Mouse (Mus musculus) embryonic facial prominence, embryonic 13.5 days (tissue): Measurements from ENCODE around the gene Ccdc167. TPM values are rescaled to one million over a fixed set of nuclear protein-coding genes. Genes with fewer than 3 reads are reported as not detected.

ENCODE experiments used
- ATAC-seq: fragments of 200-750 bp; cut with Nextera tagmentation; 2 replicates; pipeline ENCODE4 v1.8.0; 2017; ENCODE audit warnings: low read depth; ENCODE audit not compliant: insufficient number of reproducible peaks, insufficient read depth, low FRiP score, low TSS enrichment
- H3K27ac ChIP-seq: fragments of 300-500 bp; sonication (generic); 2 replicates; pipeline ENCODE4 v1.5.1; 2015; ENCODE audit warnings: moderate library complexity, mild to moderate bottlenecking, inconsistent platforms
- H3K27me3 ChIP-seq: fragments of 300-500 bp; sonication (generic); 2 replicates; pipeline ENCODE4 v1.6.1; 2015; ENCODE audit warnings: mild to moderate bottlenecking, inconsistent platforms
- H3K36me3 ChIP-seq: fragments of 300-500 bp; sonication (generic); 2 replicates; pipeline ENCODE4 v1.6.1; 2015; ENCODE audit warnings: mild to moderate bottlenecking, inconsistent platforms
- H3K4me1 ChIP-seq: fragments of 300-500 bp; sonication (generic); 2 replicates; pipeline ENCODE4 v1.6.1; 2015; ENCODE audit warnings: inconsistent platforms
- H3K4me2 ChIP-seq: fragments of 300-500 bp; sonication (generic); 2 replicates; pipeline ENCODE4 v1.6.1; 2015; ENCODE audit warnings: moderate library complexity, mild to moderate bottlenecking, inconsistent platforms
- H3K4me3 ChIP-seq: fragments of 300-500 bp; sonication (generic); 2 replicates; pipeline ENCODE4 v1.5.1; 2015; ENCODE audit warnings: mild to moderate bottlenecking, inconsistent platforms
- H3K9ac ChIP-seq: fragments of 300-500 bp; sonication (generic); 2 replicates; pipeline ENCODE4 v1.6.1; 2015; ENCODE audit warnings: mild to moderate bottlenecking, inconsistent platforms
- H3K9me3 ChIP-seq: fragments of 300-500 bp; sonication (generic); 2 replicates; pipeline ENCODE4 v1.6.1; 2016; ENCODE audit warnings: inconsistent platforms
- WGBS: fragments of 180-500 bp; shearing (Covaris S2); methylation state at CpG from one replicate; pipeline ENCODE4 v1.1.7; 2015; ENCODE audit warnings: mixed read lengths; 5-methylcytosine and 5-hydroxymethylcytosine counted together
- polyA plus RNA-seq: library from polyadenylated mRNA; unstranded; fragments of >200 nt; fragmentation: Nextera tagmentation; extraction: Ambion mirVana; gene quantifications from 2 replicates; pipeline ENCODE4 v1.2.1, GENCODE M21; 2015

Gene Ccdc167
- polyA plus RNA-seq, 1 experiment from 2014 or later: 14.5 TPM

- Histone ChIP-seq H3K27me3 (no peaks in the 10 kb centered on the region), H3K36me3 (peaks cover 91% of the 10 kb centered on the region), H3K4me2 (no peak overlapping the region), H3K4me1 (no peaks in the 10 kb centered on the region), H3K27ac (no peak overlapping the region), H3K9ac (no peak overlapping the region), H3K9me3 (no peaks in the 10 kb centered on the region), H3K4me3 (no peak overlapping the region)
- ATAC-seq: no peak
- 88% methylated on average over 7 of the region's 7 CpGs for WGBS
These were observed 16.3 kb downstream of the Ccdc167 start for GRCm38 (mm10) chr17:29700573-29700972.

DNA sequence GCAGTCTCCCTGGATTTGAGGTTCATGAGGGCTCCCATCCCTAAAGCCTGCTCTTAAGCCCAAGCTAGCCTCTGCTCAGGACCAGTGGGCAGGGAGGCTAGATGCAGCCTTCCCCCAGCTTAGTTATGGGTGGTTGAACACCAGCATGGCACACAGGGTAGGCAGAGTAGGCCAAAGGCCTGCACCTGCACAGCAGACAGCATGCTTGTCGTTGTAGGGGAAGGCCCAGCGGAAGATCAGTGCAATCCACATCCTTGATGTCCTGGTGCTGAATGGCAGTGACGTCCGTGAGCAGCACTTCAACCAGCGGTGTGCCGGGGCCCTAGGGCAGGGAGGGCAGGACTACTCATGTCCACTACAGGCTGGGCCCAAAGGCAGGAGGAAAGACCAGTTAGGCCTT is 18.4 kb downstream of the Ccdc167 start:
- ATAC-seq: no peak
- no peak overlapping the region for H3K9ac ChIP-seq
- peaks cover 94% of the 10 kb centered on the region for H3K36me3 ChIP-seq
- no peak overlapping the region for H3K4me2 ChIP-seq
- no peak overlapping the region for H3K27ac ChIP-seq
- 87% methylated on average over 6 of the region's 6 CpGs for WGBS
- H3K27me3 ChIP-seq: no peaks in the 10 kb centered on the region
- H3K4me3 ChIP-seq: no peak overlapping the region
- H3K4me1 ChIP-seq: no peaks in the 10 kb centered on the region
- H3K9me3 ChIP-seq: no peaks in the 10 kb centered on the region

DNA sequence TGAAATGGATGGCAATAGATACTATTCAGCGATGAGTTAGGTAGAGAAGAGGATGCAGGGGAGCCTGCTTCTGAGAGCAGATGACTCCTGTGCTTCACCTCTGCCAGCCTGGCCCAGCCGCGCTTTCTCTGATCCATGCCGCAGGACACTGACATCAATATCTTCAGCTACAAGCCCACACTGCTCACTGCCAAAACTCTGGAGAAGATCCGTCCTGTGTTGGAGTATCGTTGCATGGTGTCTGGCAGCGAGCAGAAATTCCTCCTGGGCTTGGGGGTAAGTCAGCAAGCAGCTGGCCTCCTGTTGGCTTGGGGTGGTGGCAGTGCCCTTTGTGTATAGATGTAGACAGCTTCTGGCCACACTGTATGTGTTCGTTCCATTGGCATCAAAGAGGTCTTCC is 19.9 kb downstream of the Ccdc167 start:
- Histone ChIP-seq H3K4me3 (no peak overlapping the region), H3K27me3 (no peaks in the 10 kb centered on the region), H3K36me3 (peaks cover 86% of the 10 kb centered on the region), H3K4me2 (no peak overlapping the region), H3K4me1 (no peaks in the 10 kb centered on the region), H3K9me3 (no peaks in the 10 kb centered on the region), H3K9ac (no peak overlapping the region), H3K27ac (no peak overlapping the region)
- no peak for ATAC-seq
- WGBS: 95% methylated on average over 8 of the region's 8 CpGs

DNA sequence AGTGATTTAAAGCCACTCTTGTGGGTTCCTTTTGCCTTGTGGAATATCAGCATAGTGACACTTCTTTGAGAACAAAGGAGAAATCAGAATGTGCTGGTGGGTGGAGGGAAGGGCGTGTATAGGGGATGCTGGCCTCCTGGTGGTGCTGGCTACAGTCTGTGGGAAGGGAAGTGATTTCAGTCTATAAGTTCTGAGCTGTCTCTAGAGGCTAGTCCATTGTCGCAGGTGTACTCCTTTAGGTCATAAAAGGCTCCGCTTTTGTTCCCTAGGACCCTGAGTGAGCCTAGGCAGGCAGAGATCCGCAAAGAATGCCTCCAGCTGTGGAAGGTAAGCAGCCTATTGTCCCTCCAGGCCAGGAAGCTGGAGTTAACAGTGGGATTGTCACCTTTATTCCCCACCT is 22.3 kb downstream of the Ccdc167 start:
- no peaks in the 10 kb centered on the region for H3K9me3 ChIP-seq
- peaks cover 86% of the 10 kb centered on the region for H3K36me3 ChIP-seq
- H3K4me3 ChIP-seq: no peak overlapping the region
- no peak for ATAC-seq
- 80% methylated on average over 4 of the region's 4 CpGs for WGBS
- H3K4me2 ChIP-seq: no peak overlapping the region
- H3K27me3 ChIP-seq: no peaks in the 10 kb centered on the region
- H3K27ac ChIP-seq: no peak overlapping the region
- no peak overlapping the region for H3K9ac ChIP-seq
- H3K4me1 ChIP-seq: no peaks in the 10 kb centered on the region

- H3K9me3 ChIP-seq: no peaks in the 10 kb centered on the region
- no peak overlapping the region for H3K4me2 ChIP-seq
- H3K27ac ChIP-seq: no peak overlapping the region
- H3K4me3 ChIP-seq: no peak overlapping the region
- peaks cover 82% of the 10 kb centered on the region for H3K36me3 ChIP-seq
- no peaks in the 10 kb centered on the region for H3K4me1 ChIP-seq
- H3K27me3 ChIP-seq: no peaks in the 10 kb centered on the region
- no peak overlapping the region for H3K9ac ChIP-seq
- WGBS: 73% methylated on average over 2 of the region's 2 CpGs
- ATAC-seq: no peak
These were observed 23.3 kb downstream of the Ccdc167 start for GRCm38 (mm10) chr17:29693571-29693970.

DNA sequence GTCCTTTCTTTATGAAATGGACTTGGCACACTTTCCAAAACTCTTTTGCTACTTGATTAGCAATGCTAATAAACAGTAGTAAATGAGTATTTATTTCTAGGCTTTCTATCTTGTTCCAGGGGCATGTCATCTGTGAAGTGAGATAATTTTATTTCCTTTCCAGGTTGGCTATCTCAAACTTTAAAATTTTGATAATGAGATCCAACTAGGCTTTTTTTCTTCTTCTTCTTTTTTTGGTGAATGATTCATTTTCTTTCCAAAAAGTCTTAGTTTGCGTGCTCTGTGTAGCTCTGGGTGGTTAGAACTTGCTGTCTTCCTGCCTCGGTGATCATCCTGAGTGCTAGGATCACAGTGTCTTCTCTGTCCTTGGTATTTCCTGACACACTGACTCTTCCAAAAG is 24.0 kb downstream of the Ccdc167 start:
- Histone ChIP-seq H3K27ac (no peak overlapping the region), H3K4me3 (no peak overlapping the region), H3K9me3 (no peaks in the 10 kb centered on the region), H3K36me3 (peaks cover 81% of the 10 kb centered on the region), H3K27me3 (no peaks in the 10 kb centered on the region), H3K4me2 (no peak overlapping the region), H3K4me1 (no peaks in the 10 kb centered on the region), H3K9ac (no peak overlapping the region)
- ATAC-seq: no peak
- 100% methylated on average over 2 of the region's 2 CpGs for WGBS

GRCm38 (mm10) chr17:29690257-29690656 is 26.6 kb downstream of the Ccdc167 start:
- no peak overlapping the region for H3K9ac ChIP-seq
- H3K36me3 ChIP-seq: peaks cover 86% of the 10 kb centered on the region
- 82% methylated on average over 6 of the region's 6 CpGs for WGBS
- no peak overlapping the region for H3K27ac ChIP-seq
- H3K9me3 ChIP-seq: no peaks in the 10 kb centered on the region
- no peak for ATAC-seq
- no peak overlapping the region for H3K4me3 ChIP-seq
- H3K4me2 ChIP-seq: no peak overlapping the region
- H3K27me3 ChIP-seq: no peaks in the 10 kb centered on the region
- H3K4me1 ChIP-seq: no peaks in the 10 kb centered on the region

DNA sequence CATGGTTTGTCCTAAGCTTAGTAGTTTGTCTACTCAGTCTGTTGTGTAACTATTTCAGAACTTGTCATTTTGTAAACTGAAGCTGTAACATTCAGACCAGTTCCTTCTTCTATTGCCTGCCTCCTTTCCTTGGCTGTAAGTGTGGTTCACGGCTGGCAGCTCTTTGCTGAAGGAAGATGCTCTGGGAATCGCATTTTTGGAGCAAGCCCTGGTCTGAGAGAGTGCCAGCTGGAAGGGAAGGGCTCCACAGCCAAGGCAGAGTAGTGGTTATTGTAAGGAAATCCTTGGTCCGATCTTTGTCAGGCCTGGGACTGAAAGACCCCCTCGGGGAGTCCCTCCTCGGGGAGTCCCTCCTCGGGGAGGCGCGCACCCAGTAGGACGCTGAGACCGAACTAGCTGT is 28.2 kb downstream of the Ccdc167 start:
- peaks cover 86% of the 10 kb centered on the region for H3K36me3 ChIP-seq
- no peaks in the 10 kb centered on the region for H3K27me3 ChIP-seq
- WGBS: 94% methylated on average over 10 of the region's 10 CpGs
- H3K4me2 ChIP-seq: no peak overlapping the region
- no peaks in the 10 kb centered on the region for H3K4me1 ChIP-seq
- H3K27ac ChIP-seq: no peak overlapping the region
- ATAC-seq: no peak
- no peak overlapping the region for H3K9ac ChIP-seq
- no peak overlapping the region for H3K4me3 ChIP-seq
- no peaks in the 10 kb centered on the region for H3K9me3 ChIP-seq

GRCm38 (mm10) chr17:29687373-29687772 is 29.5 kb downstream of the Ccdc167 start:
- WGBS: 86% methylated on average over 6 of the region's 6 CpGs
- H3K9me3 ChIP-seq: no peaks in the 10 kb centered on the region

GRCm38 (mm10) chr17:29686771-29687170 is 30.1 kb downstream of the Ccdc167 start:
- Histone ChIP-seq H3K4me3 (no peak overlapping the region), H3K36me3 (peaks cover 95% of the 10 kb centered on the region), H3K4me1 (no peaks in the 10 kb centered on the region), H3K27ac (no peak overlapping the region), H3K9ac (no peak overlapping the region), H3K9me3 (no peaks in the 10 kb centered on the region), H3K4me2 (no peak overlapping the region), H3K27me3 (no peaks in the 10 kb centered on the region)
- 91% methylated on average over 5 of the region's 5 CpGs for WGBS
- ATAC-seq: no peak

More at GRCm38 (mm10) chr17:29687373-29687772, 29.5 kb downstream of the Ccdc167 start:
- Histone ChIP-seq H3K4me3 (no peak overlapping the region), H3K4me1 (no peaks in the 10 kb centered on the region), H3K27me3 (no peaks in the 10 kb centered on the region), H3K27ac (no peak overlapping the region), H3K9ac (0 out of 2 replicates have a peak overlapping the region, but pooled peaks have one; percentile 32), H3K4me2 (no peak overlapping the region), H3K36me3 (peaks cover 90% of the 10 kb centered on the region)
- ATAC-seq: no peak

GRCm38 (mm10) chr17:29684275-29684674 is 32.6 kb downstream of the Ccdc167 start:
- Histone ChIP-seq H3K4me3 (no peak overlapping the region), H3K4me1 (no peaks in the 10 kb centered on the region), H3K9me3 (no peaks in the 10 kb centered on the region), H3K9ac (no peak overlapping the region), H3K27ac (no peak overlapping the region), H3K36me3 (peaks cover 94% of the 10 kb centered on the region), H3K4me2 (no peak overlapping the region), H3K27me3 (no peaks in the 10 kb centered on the region)
- no peak for ATAC-seq
- 94% methylated on average over 4 of the region's 4 CpGs for WGBS

DNA sequence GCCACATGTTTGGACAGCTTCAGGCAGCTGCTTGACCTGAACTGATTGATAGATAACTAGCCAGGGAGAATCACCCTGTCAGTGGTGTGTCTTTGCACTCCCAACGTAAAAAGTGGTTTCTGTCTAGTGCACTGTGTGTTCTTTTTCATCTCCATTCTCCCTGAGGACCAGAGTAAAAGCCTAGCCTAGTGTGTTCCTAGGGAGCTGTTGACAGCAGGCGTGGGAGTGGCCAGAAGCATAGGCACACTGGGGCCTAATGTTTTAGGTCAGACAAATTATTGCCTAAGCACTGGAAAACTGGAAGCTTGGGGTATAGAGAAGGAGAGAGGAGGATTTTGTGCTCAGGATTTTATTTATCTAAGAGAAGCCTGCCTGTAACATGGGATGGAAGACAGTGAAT is 33.7 kb downstream of the Ccdc167 start:
- H3K27ac ChIP-seq: no peak overlapping the region
- no peaks in the 10 kb centered on the region for H3K27me3 ChIP-seq
- no peaks in the 10 kb centered on the region for H3K9me3 ChIP-seq
- WGBS: 77% methylated on average over 2 of the region's 2 CpGs
- no peaks in the 10 kb centered on the region for H3K4me1 ChIP-seq
- peaks cover 97% of the 10 kb centered on the region for H3K36me3 ChIP-seq
- no peak for ATAC-seq
- H3K4me2 ChIP-seq: no peak overlapping the region
- no peak overlapping the region for H3K9ac ChIP-seq
- no peak overlapping the region for H3K4me3 ChIP-seq

DNA sequence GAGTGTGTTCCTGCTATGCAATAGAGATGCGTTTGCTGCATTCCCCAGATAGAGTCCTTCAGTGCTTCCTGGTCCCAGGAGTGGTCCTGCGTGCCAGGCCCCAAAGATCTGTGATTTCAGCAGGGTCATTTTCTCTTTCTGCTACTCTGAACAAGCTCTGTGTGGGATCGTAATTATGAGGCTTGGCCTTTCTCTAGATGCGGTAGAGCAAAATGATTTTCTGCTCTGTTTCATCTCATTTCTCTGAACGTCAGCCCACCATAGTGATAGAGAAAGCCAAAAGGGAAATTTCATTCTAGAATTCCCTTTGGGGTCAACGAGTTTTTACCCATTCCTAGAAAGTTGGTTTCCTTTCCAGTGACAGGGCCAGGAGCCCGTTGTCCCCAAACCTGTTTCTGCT is 34.6 kb downstream of the Ccdc167 start:
- 89% methylated on average over 7 of the region's 7 CpGs for WGBS

More for the DNA sequence above, 34.6 kb downstream of the Ccdc167 start:
- H3K9ac ChIP-seq: no peak overlapping the region
- no peaks in the 10 kb centered on the region for H3K9me3 ChIP-seq
- no peaks in the 10 kb centered on the region for H3K4me1 ChIP-seq
- no peaks in the 10 kb centered on the region for H3K27me3 ChIP-seq
- H3K4me3 ChIP-seq: no peak overlapping the region
- no peak overlapping the region for H3K4me2 ChIP-seq
- no peak for ATAC-seq
- H3K36me3 ChIP-seq: peaks cover 98% of the 10 kb centered on the region
- H3K27ac ChIP-seq: no peak overlapping the region
